Mouse (Mus musculus): ENCODE measurements around the gene Rora.

Gene Rora

DNA sequence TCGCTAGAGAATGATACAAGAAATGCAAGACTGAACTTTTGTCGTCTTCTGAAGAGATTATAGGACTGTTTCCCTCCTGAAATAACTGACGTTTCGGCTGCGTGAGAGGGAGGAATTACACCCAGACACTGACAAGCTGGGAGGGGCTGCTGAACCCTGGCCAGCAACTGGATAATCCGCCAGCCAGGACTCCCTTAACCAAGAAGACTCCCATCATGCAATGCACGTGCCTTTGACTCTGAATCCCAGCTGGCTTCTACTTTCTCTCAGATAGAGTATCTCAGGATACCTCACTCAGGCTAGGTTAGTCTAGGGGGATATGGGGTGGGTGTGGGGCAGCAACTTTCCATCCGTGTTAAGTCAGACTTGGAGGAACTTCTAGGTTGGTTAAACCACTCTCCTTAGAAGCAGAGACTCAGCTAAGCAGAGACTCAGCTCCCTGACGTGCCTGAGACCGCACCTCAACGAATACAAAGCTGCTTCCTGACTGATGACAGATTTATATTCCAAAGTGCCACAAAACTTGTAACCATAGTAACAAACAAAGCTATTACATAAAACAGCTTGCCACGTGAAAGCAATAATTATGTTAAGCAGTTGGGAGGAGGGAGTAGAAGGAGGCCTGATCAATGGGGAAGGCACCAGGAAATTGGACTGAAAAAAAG, 302.8 kb downstream of the Rora start:
- DNase-seq (ENCODE audit: low spot score): peak; percentile 30

DNA sequence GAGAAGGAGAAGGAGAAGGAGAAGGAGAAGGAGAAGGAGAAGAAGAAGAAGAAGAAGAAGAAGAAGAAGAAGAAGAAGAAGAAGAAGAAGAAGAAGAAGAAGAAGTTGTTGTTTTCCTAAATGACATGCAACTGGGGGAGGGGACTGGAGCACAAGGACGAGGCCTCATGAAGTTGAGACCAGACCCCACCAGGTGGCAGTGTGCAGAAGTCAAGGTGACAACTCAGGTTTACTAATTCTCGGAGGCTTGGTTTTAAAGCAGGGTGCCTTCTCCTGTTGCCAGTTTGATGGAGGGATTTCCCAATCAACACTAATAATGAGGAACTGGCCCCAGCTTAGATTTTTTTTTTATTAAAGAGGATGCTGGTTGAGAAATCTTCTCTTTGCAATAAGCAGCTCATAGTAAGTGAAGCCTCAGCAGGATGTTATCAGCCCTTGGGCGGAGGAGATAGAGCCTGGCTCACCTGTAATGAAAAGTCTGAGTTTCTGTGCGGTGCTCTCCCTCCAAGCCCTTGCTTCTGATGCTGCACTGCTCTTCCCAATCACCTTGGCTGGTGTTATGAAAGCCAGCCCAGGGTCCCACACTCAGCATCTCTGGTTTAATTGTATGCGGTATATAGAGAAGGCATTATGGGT, 303.5 kb downstream of the Rora start:
- peak; percentile 57 for DNase-seq (ENCODE audit: low spot score)

DNA sequence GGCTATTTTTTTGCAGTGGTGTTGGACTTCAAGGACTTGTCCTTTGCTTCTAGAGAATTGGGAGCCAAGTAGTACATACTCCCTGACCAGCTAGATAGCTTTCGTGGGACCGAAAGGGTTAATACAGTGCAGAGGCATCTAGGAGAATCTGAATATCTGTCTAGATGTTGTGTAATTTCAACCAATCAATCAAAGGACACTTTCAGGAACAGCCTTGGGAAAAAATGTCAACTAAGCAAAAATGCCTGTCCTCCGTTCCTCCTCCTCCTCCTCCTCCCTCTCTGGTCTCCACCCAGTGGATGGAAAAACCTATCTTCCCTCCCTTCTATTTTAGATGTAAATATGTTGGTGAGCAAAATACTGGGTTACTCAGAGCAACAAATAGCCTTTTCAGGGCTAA, 304.2 kb downstream of the Rora start:
- DNase-seq (ENCODE audit: low spot score): no peak

DNA sequence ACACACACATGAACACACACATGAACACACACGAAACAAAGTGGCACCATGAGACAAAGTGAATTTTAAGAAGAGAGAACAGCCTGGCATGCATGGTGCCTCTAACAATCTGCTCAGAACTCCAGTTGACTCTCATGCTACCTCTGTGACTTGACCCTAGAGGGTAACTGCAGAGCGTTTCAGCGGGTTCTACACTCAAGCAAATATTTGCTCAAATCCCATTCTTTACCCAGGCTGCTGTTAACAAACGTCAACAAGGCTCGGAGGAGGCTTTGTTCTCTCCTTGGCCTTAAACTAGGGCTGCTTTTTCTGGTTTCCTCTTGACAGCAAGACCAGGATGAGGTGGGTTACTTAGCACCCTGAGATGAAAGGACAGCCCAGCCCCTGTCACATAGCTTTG, 305.3 kb downstream of the Rora start:
- DNase-seq (ENCODE audit: low spot score): no peak

DNA sequence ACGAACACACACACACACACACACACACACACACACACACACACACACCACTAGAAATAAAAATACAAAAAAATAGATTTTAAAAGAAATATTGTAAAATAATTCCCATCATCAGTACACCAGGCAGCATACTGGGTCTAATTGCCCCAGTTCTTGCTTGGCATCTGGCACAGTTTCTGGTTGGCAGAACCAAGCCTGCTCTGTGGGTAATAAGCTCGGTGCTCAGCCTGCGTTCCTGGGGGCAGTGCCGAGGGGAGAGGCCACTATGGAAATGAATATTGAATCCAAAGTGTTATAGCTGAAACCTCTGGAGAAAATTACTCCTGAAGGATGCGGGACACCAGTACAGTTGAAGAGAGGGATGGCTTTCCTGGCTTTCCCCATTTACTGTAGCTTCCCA, 310.3 kb downstream of the Rora start:
- no peak for DNase-seq (ENCODE audit: low spot score)

DNA sequence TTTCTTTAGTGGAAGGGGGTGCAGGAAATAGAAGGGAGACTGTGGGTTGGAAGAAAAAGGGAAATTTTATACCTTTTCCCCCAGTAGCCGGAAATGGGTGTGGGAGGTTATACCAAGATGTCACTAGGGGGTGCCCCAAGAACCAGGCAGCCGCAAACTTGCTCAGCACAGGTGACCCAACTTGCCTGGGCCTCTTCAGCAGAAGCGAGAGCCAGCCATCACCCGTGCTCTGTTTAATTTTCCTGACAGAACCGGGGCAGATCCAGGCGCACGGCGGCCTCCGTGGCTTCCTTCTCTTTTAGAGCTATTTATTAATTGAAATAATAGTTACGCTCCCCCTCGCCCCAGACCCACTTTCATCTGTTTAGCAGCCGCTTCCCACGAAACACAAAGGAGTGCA, 313.0 kb downstream of the Rora start:
- DNase-seq (ENCODE audit: low spot score): no peak

DNA sequence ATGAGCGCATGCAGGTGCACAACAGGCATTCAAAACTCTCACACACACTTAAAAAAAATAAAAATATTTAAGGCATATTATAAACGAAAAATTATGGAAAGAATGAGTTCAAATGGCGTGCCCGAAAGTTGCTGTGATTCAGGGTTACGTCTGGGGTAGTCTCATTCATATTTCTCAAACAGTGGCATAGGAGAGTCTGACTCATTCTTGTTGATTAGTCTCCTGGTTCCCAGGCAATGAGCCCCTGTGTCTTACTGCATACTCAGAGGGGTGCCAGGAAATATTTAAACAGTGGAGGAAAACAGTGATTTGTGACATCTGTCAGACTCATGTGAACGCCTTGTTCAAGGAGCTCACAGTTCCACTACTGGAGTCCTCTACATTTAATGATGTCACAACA, 316.5 kb downstream of the Rora start:
- no peak for DNase-seq (ENCODE audit: low spot score)

DNA sequence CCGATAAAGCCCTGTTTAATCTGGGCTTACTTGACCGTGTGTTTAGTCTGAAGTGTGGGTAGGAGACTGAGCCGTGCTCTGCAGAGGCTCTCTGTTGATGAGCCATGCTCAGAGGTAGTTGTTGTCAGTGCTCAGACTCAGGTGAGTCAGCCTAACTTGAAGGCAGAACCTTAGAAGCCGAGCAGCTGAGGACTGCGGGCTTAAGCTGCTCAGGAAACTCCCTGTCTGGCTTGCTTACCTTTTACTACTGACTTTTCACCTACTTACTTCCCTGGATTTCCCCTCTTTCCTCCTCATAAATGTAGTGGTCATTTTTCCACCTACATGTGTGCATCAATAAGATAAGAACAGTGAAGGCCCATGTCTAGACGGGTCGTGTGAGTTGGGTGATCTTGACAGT, 318.7 kb downstream of the Rora start:
- no peak for DNase-seq (ENCODE audit: low spot score)

DNA sequence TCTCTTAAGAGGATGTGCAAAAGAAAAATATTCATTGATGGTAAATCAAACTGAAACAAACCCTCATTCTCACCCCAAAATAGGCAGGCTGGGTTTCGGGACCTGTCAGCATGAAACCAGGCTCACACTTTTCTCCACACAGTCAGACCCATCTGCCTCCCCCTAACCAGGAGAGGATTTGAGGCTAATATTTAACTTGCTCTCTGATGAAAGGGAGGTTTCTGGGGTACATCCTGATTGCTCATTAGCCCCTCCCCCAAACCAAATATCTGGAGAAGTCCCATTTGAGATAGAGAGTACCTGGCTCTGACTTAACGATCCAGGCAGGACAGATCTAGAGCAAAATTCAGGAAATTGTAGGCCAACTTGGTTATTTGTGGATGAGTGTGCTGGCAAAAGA, 320.9 kb downstream of the Rora start:
- no peak for DNase-seq (ENCODE audit: low spot score)

DNA sequence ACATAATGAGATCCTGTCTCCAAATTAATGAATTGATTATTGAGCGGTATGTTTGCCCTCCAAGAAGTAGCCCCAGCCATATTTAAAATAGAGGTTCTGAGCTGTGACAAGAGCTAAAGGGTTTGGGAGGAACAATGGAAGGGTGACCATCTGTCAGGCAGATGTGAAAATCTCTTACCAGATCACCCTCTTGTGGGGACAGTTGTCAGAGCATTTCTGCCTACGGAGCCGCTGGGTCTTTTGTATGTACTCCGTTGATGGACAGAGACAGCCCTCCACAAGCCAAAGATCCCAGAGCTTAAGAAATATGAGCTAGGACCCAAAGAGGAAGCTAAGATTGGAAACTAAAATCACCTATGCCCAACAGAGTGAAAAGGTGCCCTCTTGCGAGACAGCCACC, 322.6 kb downstream of the Rora start:
- no peak for DNase-seq (ENCODE audit: low spot score)

DNA sequence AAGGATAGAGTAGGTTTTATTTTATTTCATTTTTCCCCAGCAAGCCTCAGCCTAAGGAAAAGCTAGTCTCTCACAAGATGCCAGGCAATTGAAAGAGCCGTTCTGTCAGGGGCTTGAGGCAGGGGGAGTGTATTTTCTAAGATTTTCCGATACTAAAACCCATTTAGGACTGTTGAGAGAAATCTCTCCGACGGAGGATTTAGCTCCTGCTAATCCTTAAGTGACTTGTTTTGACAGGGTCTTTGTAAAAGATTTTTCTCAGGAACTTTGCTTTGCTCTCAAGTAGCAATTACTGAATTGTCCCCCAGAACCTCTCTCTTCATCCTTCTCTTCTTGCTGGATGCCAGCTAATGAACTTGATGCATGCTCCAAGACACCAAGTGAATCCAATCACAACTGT, 323.3 kb downstream of the Rora start:
- DNase-seq (ENCODE audit: low spot score): no peak

DNA sequence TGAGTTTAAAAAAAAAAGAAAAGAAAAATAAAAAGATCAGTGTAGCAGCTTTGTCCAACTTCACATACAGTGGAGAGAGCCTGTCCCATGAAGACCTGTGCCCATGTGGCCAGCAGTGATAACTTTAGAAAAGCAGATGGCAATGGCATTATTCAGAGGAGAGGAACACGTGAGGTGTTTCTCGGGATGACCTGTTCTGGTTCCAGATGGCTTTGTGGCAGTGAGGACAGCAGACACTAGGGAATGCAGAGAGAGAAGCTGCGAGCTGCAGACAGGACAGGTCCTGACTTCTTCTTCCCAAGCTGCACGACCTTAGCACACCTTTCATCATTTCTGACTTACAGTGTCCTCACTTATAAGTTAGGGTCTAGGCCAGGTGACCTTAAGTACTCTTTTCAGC, 325.1 kb downstream of the Rora start:
- no peak for DNase-seq (ENCODE audit: low spot score)

DNA sequence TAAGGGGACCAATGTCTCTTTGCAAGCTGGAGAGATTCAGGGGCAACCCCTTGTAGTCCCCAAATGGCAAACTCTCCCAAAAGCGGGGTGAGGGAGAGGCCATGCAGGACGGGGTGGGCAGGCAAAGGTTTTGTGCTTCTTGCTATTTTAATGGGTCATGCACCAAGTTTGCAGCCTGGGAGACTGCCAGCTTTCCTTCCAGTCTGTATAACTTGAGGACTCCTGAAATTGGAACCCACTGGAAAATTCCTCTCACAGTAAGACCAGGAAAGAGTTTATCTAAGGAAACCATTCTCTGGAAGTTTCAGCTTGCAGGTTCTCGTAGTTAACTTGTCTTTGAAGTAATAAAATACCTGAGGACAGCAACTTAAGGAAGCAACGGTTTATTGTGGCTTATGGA, 326.5 kb downstream of the Rora start:
- DNase-seq (ENCODE audit: low spot score): no peak

DNA sequence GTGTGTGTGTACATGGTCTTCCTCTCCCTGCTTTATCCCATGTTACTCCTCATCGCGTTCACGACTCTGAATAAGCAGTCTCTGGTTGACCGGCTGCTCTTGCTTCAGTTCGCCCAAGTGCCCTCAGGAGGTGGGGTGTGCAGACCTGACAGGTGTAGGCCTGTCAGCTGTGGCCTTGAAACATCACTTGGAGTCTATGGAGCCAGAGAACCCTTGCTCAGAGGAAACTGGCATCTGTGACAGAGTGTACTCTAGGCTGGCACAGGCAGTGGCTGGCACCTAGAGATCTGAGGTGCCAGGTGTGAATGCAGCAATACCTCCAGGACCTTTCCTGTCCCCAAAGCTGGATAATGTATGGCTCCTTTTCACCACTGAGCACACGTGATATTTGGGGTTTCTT, 331.5 kb downstream of the Rora start:
- DNase-seq (ENCODE audit: low spot score): no peak

DNA sequence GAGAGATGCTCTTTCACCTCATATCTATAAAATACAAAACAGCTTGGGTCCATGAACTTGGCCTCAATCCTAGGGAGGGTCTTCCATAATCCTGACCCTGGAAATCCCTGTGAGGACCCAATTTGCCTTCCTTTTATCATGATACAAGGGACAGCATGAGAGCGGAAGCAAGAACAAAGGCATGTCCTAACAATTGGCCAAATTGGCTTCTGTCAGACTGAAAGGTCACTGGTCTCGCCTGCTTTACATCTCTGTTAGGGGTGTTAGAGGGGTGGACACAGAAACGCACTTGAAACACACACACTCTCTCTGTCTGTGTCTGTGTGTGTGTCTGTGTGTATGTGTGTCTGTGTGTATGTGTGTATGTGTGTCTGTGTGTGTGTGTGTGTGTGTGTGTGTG, 332.2 kb downstream of the Rora start:
- no peak for DNase-seq (ENCODE audit: low spot score)

DNA sequence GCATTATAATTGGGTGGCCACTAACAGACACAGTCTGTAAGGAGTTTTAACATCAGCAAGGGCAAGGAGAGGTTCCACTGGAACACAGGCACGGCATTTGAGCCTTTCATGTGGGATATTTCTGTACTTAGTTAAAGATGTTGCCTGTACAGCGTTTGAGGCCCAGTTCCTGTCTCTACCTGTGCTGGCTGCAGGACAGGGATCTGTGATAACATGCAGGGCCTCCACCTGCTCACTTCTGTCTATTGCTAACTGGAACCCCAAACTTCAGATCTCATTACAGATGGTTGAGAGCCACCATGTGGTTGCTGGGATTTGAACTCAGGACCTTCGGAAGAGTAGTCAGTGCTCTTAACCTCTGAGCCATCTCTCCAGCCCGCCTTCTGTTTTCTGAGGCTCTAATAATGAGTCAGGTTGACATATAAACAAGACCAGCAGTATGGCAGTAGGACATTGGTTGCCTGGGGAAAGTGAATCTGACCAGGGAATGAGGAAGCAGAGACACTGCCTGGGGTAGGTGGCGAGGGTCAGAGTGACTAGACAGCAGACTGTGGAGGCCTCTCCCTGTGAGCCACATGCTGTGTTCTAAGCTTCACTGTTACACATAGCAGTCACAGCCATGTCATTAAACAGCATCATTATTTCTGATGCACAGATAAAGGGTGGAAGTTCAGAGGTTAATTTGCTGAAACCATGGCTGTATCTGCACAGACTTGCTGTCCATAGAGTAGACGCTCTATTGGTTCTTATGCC, 333.9 kb downstream of the Rora start:
- DNase-seq (ENCODE audit: low spot score): no peak

DNA sequence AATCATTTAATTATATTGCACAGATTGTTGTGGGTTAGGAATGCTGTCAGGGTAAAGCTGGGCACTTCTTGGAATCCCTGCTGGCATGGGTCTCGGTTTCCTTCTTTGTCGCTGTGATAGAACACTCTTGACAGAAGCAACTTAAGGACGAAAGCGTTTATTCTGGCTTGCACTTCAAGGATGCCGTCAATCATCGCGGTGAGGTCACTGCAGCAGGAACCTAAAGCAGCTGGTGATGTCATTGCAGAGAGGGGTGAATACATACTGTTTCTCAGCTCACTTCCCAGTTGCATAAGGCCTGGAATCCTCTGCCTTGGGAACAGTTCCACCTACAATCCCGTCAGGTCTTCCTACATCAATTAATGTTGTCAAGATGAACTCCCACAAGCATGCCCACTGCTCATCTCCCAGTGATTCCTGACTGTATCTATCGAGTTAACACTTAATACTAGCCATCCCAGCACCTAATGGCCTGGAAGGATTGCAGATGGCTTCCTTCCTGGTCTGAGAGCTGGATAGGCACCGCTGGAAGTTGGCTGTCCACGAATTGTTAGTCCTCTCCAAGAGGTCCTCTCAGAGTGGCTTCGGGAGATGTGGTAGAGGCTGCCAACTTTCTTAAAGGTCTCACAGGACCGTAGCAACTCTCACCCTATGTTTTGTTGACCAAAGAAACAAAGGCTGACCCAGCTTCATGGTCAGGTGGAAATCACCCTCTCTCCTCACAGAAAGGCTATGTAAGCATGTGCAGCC, 334.8 kb downstream of the Rora start:
- no peak for DNase-seq (ENCODE audit: low spot score)

DNA sequence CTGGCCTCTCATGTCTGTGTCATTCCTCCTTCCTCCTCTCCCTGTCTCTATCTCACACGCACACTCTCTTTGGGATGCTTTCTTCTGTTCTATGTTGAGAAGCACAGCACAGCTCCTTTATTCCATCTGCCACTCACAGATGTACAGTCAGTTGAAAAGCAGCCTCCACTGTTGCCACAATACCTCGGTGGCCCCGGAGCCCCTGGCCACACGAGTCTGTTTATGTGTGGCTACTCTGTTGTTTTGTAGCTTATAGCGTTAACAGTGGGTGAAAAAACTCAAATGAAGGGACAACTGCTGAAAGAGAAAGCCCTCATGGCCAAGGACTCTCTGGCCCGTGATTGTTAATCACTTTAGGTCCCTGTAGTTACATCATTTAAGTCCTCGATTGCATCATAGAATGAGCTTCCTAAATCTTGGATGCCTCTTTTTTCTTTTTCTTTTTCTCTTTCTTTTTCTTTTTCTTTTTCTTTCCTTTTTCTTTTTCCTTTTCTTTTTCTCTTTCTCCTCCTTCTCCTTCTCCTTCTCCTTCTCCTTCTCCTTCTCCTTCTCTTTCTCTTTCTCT, 336.4 kb downstream of the Rora start:
- no peak for DNase-seq (ENCODE audit: low spot score)

DNA sequence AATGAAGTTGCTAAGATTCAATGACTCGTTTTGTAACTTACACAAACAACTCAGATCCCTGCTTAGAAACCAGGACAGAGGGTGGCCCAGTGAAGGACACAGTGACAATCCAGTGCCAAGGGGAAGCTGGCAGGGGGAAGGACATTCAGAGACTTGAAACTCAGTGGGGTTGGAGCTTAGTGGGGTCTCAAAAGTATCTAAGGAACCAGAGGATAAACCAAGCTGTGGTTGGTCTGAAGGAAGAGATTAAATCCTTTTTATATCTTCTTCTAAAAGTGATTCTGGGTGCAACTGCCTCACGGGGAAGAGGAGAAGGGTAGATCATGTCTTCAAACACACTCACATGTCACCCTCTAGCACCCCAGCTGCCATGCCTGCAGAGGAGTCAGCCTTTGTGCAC, 340.3 kb downstream of the Rora start:
- DNase-seq (ENCODE audit: low spot score): no peak

DNA sequence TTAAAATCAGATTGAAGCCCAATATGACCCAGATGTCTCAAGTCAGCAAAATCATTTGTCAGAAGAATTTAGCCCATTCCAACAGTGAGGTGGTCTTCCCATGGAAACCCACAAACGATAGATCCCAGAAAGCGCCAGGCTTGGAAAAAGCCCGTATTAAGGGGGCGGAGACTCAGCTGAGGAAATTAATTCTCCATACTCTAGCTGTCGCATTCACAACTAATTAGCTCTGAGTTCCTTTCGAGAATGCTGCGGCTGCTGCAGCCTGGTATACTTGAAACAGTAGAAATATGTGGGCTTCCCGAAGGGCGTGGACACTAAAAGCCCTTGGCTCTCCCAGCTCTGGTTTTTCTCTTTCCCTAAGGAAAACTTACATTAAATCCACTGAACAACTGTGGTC, 345.4 kb downstream of the Rora start:
- no peak for DNase-seq (ENCODE audit: low spot score)

DNA sequence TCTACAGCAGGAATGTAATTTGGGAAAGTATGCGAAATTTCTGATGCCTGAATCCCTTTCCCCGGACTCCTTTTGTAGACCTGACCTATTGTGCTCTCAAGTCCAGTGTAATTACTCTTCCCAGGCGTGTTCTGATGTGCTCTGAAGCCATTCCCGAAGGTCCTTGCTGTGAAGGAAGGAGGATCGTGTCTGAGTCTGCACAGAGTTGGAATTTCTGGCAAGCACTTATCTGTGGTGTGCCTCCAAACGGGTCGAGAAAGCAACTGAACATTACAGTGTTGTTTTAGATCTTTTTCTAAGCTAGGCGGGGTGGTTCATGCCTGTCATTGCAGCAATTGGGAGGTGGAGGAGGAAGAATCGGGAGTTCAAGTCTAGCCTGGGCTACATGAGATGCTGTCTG, 350.9 kb downstream of the Rora start:
- no peak for DNase-seq (ENCODE audit: low spot score)

DNA sequence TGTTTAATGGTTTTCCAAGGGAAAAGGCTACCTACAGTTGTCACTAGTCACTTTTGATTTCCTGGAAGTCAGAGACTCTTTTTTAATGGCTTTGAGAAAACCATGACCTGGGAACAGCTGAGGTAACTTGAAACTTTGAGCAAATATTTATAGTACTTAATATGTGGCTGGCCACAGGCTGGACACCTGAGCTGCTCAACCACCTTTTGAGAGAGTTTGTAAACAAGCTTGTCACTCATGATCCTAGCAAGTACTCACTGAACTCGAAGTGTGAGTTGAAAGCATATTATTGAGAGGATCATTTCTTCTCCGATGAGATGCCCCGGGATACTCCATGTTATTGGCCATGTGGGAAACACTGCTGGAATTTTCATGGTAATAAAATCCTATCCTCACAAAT, 353.1 kb downstream of the Rora start:
- no peak for DNase-seq (ENCODE audit: low spot score)

DNA sequence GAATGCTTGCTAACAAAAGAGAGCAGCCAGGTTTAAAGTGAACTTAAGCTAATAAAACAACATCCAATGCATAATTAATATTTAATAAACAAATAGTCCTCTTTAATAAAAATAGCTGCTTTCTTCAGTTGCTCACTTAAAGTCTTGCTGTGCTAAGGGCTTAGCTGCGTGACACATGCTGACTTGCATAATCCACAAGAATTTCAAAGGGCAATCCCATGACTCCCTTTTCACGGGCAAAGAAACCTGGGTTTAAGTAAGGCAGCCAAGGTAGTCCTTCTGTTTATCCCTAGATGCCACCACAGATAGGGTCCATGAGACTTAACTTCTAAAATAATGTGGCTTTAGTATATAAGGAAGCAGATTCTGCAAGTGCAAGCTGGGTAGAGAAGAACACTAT, 355.1 kb downstream of the Rora start:
- no peak for DNase-seq (ENCODE audit: low spot score)

Data from urinary bladder, postnatal 25 days (tissue).